Mouse (Mus musculus): ENCODE measurements around the gene Otogl. TPM values are rescaled to one million over a fixed set of nuclear protein-coding genes. Genes with fewer than 3 reads are reported as not detected.

Gene Otogl
- polyA plus RNA-seq, 1 experiment = not detected

DNA sequence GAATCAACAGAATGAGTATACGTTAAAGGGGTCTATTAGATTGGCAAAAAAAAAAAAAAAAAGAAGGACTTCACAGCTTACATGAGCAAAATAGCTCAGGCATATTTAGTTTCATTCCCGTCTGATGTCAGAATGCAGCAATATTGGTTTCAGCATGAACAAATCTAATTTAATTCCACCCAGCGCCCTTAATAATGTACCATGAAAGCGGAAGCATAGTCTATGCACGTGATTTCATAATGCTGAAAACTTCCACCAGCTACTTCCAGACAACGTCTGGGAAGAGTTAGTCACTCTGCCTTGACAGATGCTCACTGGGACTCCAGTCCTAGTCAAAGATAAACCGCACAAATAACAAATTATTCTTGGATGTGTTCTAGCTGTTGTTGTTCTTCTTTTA is 176.5 kb downstream of the Otogl start:
- no peak for TF ChIP-seq CTCF (IDR thresholded peaks at IDR 0.05; ENCODE audit: control insufficient read depth, insufficient read depth, low read length)
- TF ChIP-seq POLR2A (IDR thresholded peaks at IDR 0.05; ENCODE audit: borderline replicate concordance, control insufficient read depth, low read depth, low read length) = no peak
- Histone ChIP-seq H3K4me3 (replicated peaks; ENCODE audit: control insufficient read depth, low read depth, low read length) (no peak overlapping the region), H3K4me1 (ENCODE audit: control insufficient read depth, insufficient read depth, low read length) (no peaks in the 10 kb centered on the region), H3K27ac (ENCODE audit: control insufficient read depth, insufficient read depth, low read depth, low read length, poor library complexity) (no peak overlapping the region)
- 82% methylated on average over 7 of the region's 7 CpGs for WGBS

DNA sequence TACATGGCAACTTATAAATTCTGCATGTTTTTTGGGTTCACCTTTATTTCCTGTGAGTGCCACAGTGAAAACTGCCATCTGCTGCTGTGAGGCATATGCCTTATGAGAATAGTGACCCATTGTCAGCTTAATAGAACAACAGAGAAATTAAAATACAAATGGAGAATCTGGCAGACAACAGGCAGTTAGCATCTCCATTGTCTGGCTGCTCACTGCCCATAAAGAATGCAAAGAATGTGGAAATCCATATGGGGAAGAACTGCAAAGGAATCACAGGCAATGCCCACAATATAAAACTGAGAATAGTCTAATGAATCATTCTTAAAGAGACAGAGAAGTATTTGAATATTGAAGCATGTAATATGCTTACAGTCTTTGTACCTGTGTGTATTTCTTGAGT is 177.6 kb downstream of the Otogl start:
- no peak overlapping the region for H3K27ac ChIP-seq (ENCODE audit: control insufficient read depth, insufficient read depth, low read depth, low read length, poor library complexity)
- no peaks in the 10 kb centered on the region for H3K4me1 ChIP-seq (ENCODE audit: control insufficient read depth, insufficient read depth, low read length)
- TF ChIP-seq CTCF (IDR thresholded peaks at IDR 0.05; ENCODE audit: control insufficient read depth, insufficient read depth, low read length) (no peak), POLR2A (IDR thresholded peaks at IDR 0.05; ENCODE audit: borderline replicate concordance, control insufficient read depth, low read depth, low read length) (no peak)
- no peak overlapping the region for H3K4me3 ChIP-seq (replicated peaks; ENCODE audit: control insufficient read depth, low read depth, low read length)

DNA sequence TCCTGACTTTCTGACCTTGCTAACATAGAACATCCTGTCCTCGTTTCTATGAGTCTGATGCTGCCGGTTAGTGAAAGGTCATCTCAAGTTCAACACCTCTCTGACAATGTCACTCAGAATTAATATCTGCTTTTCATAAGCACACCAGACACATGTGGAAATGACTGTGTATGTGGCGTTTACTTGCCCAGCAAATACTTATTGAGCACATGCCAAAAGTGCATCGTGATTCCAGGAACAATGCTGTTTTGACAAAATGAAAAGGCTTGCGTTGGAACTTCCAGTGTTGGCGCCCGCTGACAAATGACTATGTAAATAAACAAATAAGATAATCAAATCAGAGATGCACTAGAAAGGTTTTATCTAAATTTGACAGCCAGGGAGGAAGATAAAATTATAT is 186.3 kb downstream of the Otogl start:
- H3K4me1 ChIP-seq (ENCODE audit: control insufficient read depth, insufficient read depth, low read length) = no peaks in the 10 kb centered on the region
- H3K4me3 ChIP-seq (replicated peaks; ENCODE audit: control insufficient read depth, low read depth, low read length) = no peak overlapping the region
- 41% methylated on average over 7 of the region's 7 CpGs for WGBS
- TF ChIP-seq POLR2A (IDR thresholded peaks at IDR 0.05; ENCODE audit: borderline replicate concordance, control insufficient read depth, low read depth, low read length) = no peak
- TF ChIP-seq CTCF (IDR thresholded peaks at IDR 0.05; ENCODE audit: control insufficient read depth, insufficient read depth, low read length) = no peak
- no peak overlapping the region for H3K27ac ChIP-seq (ENCODE audit: control insufficient read depth, insufficient read depth, low read depth, low read length, poor library complexity)

DNA sequence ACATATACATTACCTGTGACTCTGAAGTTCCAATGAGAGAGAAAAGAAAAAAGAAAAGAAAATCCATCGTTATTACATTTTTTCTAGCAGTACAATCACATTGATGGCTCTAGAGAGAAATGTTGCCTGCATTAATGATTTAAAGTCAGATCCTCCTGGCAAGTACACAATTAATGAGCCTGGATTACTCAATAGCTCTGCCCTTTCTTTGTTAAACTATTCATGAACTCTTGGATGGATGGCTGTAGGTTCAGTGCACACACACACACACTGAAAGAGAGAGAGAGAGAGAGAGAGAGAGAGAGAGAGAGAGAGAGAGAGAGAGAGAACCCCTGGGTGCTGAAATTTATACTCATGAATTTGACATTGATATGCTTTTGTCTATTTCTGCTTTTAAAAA is 192.1 kb downstream of the Otogl start, which contains the start of gene Ptprq:
Ptprq (minus strand) TSS at position 246 of the 400 bp plus-strand sequence.
- TF ChIP-seq POLR2A (IDR thresholded peaks at IDR 0.05; ENCODE audit: borderline replicate concordance, control insufficient read depth, low read depth, low read length) (no peak), CTCF (IDR thresholded peaks at IDR 0.05; ENCODE audit: control insufficient read depth, insufficient read depth, low read length) (no peak)
- Histone ChIP-seq H3K27ac (ENCODE audit: control insufficient read depth, insufficient read depth, low read depth, low read length, poor library complexity) (no peak within 1 kb of the TSS), H3K4me1 (ENCODE audit: control insufficient read depth, insufficient read depth, low read length) (no peaks in the 10 kb centered on the region), H3K4me3 (replicated peaks; ENCODE audit: control insufficient read depth, low read depth, low read length) (no peak within 1 kb of the TSS)
- WGBS = 75% methylated on average over 1 of the region's 1 CpGs

Other genes starting within 250 kb of the Otogl start
- gene Ptprq, start 192.1 kb downstream of the Otogl start, polyA plus RNA-seq (2011; ENCODE audit: insufficient read depth, insufficient read length, low replicate concordance, missing spikeins) = not detected in 2 replicates